Mouse (Mus musculus): ENCODE measurements around the gene Prss44. TPM values are rescaled to one million over a fixed set of nuclear protein-coding genes. Genes with fewer than 3 reads are reported as not detected.

The Prss44 gene
- polyA plus RNA-seq (2014; fragmentation: Illumina TruSeq; extraction: RNeasy Lipid Tissue Mini Kit (QIAGEN cat#74804); ENCODE audit: insufficient read depth, low read depth, low replicate concordance) = not detected

DNA sequence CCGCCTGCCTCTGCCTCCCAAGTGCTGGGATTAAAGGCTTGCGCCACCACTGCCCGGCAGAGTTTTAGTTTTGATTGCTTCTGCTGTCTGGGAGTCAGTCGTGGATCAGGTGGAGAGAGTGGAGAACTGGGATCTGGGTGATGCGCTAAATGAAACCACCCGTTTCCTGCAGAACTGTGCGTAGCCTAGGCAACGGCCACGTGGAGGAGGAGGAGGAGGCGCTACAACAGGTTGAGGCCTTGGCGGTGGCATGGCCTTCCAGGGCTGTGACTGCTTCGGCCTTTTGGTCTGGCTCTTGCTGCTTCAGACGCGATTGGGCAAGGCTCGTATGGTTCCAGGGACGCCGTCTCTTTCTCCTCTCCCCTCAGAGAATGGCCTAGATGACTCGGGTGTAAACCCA lies at the start of gene Prss44:
Prss44 (plus strand) TSS at position 206 of the 400 bp plus-strand sequence.

DNA sequence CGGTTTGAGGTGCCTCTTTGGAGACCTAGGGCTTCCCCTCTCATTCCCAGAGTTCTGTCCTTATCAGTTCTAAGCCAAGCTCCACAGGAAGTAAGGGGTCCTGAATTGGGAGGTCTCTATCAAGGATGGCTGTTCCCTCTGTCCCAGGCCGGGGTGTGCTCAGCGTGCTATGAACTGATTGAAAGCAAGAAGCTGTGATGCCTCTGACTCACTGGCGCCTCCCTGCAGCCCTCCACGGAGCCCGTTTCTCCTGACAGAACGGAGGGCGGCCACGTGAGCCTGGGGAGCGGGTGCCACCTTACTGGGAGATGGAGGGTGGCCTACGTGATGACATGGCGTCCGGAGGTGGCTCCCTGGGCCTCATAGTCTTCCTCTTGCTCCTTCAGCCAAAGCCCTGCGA lies 15.9 kb upstream of the Prss44 start, which contains the start of gene Prss42:
Prss42 (plus strand) TSS at position 301 of the 400 bp plus-strand sequence.

DNA sequence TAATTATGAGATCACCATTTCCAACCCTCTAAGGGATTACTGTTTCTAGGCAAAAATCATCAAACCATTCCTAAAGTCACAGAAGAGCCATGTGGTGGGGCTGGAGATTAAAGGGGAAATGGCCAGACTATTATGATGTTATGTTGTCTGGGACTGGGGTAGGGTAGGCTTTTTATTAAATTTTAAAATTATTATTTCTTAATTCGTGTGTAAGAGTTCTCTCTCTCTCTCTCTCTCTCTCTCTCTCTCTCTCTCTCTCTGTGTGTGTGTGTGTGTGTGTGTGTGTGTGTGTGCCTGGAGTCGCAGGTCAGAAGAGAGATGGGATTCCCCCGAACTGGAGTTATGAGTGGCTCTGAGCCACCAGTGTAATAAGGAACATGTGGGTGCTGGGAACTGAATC lies 12.6 kb downstream of the Prss44 start, which contains the start of gene Prss43:
Prss43 (plus strand) TSS at position 301 of the 400 bp plus-strand sequence.

DNA sequence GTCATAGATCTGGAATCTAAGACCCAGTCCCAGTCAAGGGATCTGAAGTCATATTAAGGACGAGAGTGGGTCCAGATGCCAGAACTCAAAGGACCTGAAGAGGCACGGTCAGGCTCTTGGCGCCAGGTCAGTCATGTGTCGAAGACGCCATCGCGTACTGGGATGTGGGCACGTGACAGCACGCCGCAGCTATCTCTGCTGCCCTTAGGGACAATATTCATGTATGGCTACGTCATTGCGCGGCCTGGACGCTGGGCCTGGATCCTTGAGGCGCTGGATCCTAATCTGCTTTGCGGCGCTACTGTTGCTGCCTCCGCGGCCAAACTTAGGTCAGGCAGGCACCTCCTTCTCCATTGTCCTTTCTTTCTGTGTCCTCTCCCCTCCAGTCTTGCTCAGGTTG lies 20.6 kb downstream of the Prss44 start, which contains the start of gene Prss45:
Prss45 (plus strand) TSS at position 178 of the 400 bp plus-strand sequence.

DNA sequence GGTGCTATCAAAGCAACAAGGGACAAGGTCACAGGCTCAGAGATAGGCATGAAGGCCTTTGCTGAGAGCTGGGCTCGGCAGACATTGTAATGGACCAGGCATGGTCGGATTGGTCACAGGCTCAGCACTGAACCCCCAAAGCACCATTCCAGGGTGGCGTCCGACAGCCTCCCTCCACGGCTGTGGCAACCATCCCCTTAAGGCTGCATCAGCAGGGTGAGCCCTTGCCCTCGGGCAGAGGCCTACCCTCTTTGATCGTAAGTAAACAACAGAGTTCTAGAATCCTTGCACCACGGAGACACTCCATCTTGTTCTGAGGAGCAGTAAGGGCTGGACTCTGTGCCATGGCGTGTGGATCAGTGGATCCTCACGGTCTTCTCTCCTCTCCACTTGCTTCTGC lies 30.4 kb downstream of the Prss44 start, which contains the start of gene Prss46:
Prss46 (plus strand) TSS at position 301 of the 400 bp plus-strand sequence.

DNA sequence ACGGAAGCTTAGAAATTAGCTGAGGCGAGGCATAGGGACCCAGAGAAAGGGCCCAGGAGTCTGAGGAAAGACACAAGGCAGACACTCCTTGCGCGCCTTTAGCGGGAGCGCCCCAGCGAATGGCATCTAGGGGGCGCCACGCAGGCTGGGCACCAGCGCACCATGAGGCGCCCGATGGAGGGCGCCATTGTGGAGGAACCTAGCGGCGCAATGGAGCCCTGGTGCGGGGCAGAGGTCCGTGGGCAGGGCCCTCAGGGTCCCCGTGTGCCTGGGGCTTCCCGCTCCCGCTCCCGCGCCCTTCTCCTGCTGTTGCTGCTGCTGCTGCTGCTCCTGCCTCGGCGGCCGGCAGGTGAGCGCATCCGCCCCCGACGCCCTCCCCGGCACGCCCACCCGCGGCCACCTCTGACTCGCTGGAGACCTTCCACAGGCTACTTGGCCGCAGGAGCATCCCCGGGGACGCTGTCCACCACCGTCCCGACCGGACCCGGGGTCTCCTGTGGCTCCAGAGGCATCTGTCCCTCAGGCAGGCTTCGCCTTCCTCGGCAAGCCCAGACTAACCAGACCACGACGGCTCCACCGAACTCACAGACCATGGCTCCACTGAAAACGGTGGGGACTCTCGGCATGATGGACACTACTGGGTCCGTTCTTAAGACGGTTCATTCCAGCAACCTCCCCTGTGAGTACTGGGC lies 44.1 kb downstream of the Prss44 start, which contains the start of gene Prss50:
Prss50 (plus strand) TSS at position 187 of the 692 bp plus-strand sequence.

Other genes starting within 250 kb of the Prss44 start
- 19.5 TPM for gene Nradd, start 189.5 kb upstream of the Prss44 start, polyA plus RNA-seq (2014; fragmentation: Illumina TruSeq; extraction: RNeasy Lipid Tissue Mini Kit (QIAGEN cat#74804); ENCODE audit: insufficient read depth, low read depth, low replicate concordance)
- 10.7 TPM for gene Nbeal2, start 159.8 kb upstream of the Prss44 start, polyA plus RNA-seq (2014; fragmentation: Illumina TruSeq; extraction: RNeasy Lipid Tissue Mini Kit (QIAGEN cat#74804); ENCODE audit: insufficient read depth, low read depth, low replicate concordance)
- 141 TPM for gene Ccdc12, start 157.5 kb upstream of the Prss44 start, polyA plus RNA-seq (2014; fragmentation: Illumina TruSeq; extraction: RNeasy Lipid Tissue Mini Kit (QIAGEN cat#74804); ENCODE audit: insufficient read depth, low read depth, low replicate concordance)
- 12.4 TPM for gene Myl3, start 72.1 kb upstream of the Prss44 start, polyA plus RNA-seq (2014; fragmentation: Illumina TruSeq; extraction: RNeasy Lipid Tissue Mini Kit (QIAGEN cat#74804); ENCODE audit: insufficient read depth, low read depth, low replicate concordance)
- 3.5 TPM for gene Pth1r, start 66.8 kb upstream of the Prss44 start, polyA plus RNA-seq (2014; fragmentation: Illumina TruSeq; extraction: RNeasy Lipid Tissue Mini Kit (QIAGEN cat#74804); ENCODE audit: insufficient read depth, low read depth, low replicate concordance)
- gene Prss42, start 15.8 kb upstream of the Prss44 start, polyA plus RNA-seq (2014; fragmentation: Illumina TruSeq; extraction: RNeasy Lipid Tissue Mini Kit (QIAGEN cat#74804); ENCODE audit: insufficient read depth, low read depth, low replicate concordance) = not detected
- not detected for gene Prss43, start 12.7 kb downstream of the Prss44 start, polyA plus RNA-seq (2014; fragmentation: Illumina TruSeq; extraction: RNeasy Lipid Tissue Mini Kit (QIAGEN cat#74804); ENCODE audit: insufficient read depth, low read depth, low replicate concordance)
- not detected for gene Prss45, start 20.6 kb downstream of the Prss44 start, polyA plus RNA-seq (2014; fragmentation: Illumina TruSeq; extraction: RNeasy Lipid Tissue Mini Kit (QIAGEN cat#74804); ENCODE audit: insufficient read depth, low read depth, low replicate concordance)
- gene Prss46, start 30.5 kb downstream of the Prss44 start, polyA plus RNA-seq (2014; fragmentation: Illumina TruSeq; extraction: RNeasy Lipid Tissue Mini Kit (QIAGEN cat#74804); ENCODE audit: insufficient read depth, low read depth, low replicate concordance) = not detected
- gene Prss50, start 44.0 kb downstream of the Prss44 start, polyA plus RNA-seq (2014; fragmentation: Illumina TruSeq; extraction: RNeasy Lipid Tissue Mini Kit (QIAGEN cat#74804); ENCODE audit: insufficient read depth, low read depth, low replicate concordance) = not detected
- gene Als2cl, start 65.9 kb downstream of the Prss44 start, polyA plus RNA-seq (2014; fragmentation: Illumina TruSeq; extraction: RNeasy Lipid Tissue Mini Kit (QIAGEN cat#74804); ENCODE audit: insufficient read depth, low read depth, low replicate concordance) = 20.3 TPM
- gene Tmie, start 66.1 kb downstream of the Prss44 start, polyA plus RNA-seq (2014; fragmentation: Illumina TruSeq; extraction: RNeasy Lipid Tissue Mini Kit (QIAGEN cat#74804); ENCODE audit: insufficient read depth, low read depth, low replicate concordance) = 1.9 TPM
- not detected for gene Fam240a, start 102.9 kb downstream of the Prss44 start, polyA plus RNA-seq (2014; fragmentation: Illumina TruSeq; extraction: RNeasy Lipid Tissue Mini Kit (QIAGEN cat#74804); ENCODE audit: insufficient read depth, low read depth, low replicate concordance)
- gene Tdgf1, start 132.2 kb downstream of the Prss44 start, polyA plus RNA-seq (2014; fragmentation: Illumina TruSeq; extraction: RNeasy Lipid Tissue Mini Kit (QIAGEN cat#74804); ENCODE audit: insufficient read depth, low read depth, low replicate concordance) = 1.9 TPM
- 0.90 TPM for gene Lrrc2, start 137.6 kb downstream of the Prss44 start, polyA plus RNA-seq (2014; fragmentation: Illumina TruSeq; extraction: RNeasy Lipid Tissue Mini Kit (QIAGEN cat#74804); ENCODE audit: insufficient read depth, low read depth, low replicate concordance)
- 8.7 TPM for gene Rtp3, start 176.6 kb downstream of the Prss44 start, polyA plus RNA-seq (2014; fragmentation: Illumina TruSeq; extraction: RNeasy Lipid Tissue Mini Kit (QIAGEN cat#74804); ENCODE audit: insufficient read depth, low read depth, low replicate concordance)
- 31.4 TPM for gene Ltf, start 205.3 kb downstream of the Prss44 start, polyA plus RNA-seq (2014; fragmentation: Illumina TruSeq; extraction: RNeasy Lipid Tissue Mini Kit (QIAGEN cat#74804); ENCODE audit: insufficient read depth, low read depth, low replicate concordance)
- 27.7 TPM for gene Ccrl2, start 243.5 kb downstream of the Prss44 start, polyA plus RNA-seq (2014; fragmentation: Illumina TruSeq; extraction: RNeasy Lipid Tissue Mini Kit (QIAGEN cat#74804); ENCODE audit: insufficient read depth, low read depth, low replicate concordance)

Measured in lung, adult 10 weeks (tissue).